Mouse (Mus musculus): Measurements from ENCODE around the gene Marcksl1.

Marcksl1 gene

GRCm38 (mm10) chr4:129513086-129513767 is at the start of gene Marcksl1:
Gene Marcksl1 (plus strand): TSS chr4:129513581.
- peak; percentile 82 for DNase-seq (ENCODE audit: low read depth, low spot score)

DNA sequence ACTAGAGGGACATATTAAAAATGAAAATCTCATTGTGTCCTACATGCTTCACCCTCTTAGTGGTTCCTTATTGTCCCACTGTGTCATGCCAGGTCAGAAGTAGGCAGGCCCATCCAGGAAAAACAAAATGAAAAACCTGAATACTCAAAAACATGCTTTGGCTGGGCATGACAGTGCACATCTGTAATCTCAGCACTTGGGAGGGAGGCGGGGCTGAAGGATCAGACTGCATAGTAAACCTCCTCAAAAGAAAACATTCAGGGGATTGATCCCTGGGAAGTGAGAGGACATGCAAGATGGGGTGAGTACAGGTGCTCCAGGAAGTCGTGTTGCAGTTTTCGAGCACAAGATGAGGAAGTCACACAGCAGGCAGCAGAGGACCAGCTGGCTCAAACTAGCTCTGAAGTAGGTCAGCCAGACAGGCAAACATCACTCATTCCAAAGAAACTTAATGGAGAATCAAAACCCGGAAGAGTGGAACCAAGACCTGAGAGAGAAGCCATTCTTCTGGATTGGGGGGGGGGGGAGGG is 49.0 kb upstream of the Marcksl1 start:
- no peak for DNase-seq (ENCODE audit: low read depth, low spot score)

- no peak for DNase-seq (ENCODE audit: low read depth, low spot score)
These were observed 37.3 kb upstream of the Marcksl1 start for GRCm38 (mm10) chr4:129476047-129476446.

DNA sequence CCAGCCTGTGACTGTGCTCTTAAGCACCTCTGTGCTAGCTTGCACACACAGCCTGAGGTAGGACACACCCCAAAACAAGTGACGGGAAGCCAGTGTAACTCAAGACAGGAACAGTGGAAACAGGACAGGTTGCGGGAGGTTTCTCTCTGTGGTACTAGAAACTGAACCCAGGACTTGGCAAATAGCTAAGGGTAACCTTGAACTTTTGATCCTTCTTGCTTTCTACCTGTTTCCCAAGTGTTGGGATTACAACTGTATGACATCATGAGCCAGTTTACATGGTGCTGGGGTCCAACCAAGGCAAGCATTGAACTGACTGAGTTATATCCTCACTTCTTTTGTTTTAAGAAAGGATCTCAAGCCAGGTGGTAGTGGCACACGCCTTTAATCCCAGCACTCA is 33.5 kb upstream of the Marcksl1 start:
- DNase-seq (ENCODE audit: low read depth, low spot score): no peak

GRCm38 (mm10) chr4:129481090-129481489 is 32.3 kb upstream of the Marcksl1 start:
- DNase-seq (ENCODE audit: low read depth, low spot score): no peak

DNA sequence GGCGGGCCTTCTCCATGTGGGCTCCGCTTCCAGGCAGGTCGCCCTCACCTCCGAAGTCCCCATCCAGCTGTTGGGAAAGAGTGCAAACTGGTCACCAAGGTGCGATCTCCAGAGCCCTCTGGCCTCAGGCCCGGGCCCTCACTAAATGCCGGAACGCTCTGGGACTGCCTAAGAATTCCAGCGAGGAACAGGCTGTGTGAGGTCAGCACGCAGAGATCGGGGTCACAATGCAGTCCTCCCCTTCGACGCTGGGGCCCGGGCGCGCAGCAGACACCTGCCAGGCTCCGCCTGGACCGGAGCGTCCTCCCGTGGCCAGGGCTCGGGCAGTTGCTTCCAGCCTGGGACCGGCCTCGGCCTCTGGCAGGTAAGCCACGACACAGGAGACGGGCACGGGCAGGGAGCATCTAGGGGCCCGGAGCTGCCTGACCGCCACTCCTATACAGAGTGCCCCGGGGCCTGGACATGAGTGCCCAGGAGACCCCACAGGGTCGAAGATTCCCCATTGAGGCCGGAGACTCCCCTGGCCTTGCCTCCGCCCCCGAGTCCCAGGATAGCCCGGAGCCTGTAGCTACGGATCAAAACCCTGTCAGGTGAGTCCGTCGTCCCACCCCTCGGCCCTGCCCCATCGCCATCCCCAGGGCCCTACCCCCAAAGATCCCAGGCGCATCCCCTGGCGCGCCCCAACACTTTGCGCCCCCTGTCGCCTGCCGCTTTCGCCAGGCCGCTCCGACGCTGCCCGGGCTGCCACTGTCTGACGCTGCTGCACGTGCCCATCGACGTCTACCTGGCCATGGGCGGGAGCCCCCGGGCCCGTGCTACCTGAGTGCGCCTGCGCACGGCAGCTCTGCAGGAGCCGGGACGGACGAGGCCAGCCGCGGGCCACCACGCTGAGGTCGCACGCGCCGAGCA is 22.2 kb upstream of the Marcksl1 start, which contains the start of the genes Tssk3 and Fam229a:
Gene Tssk3, minus strand, starts transcription at position 51 of the 909 bp plus-strand sequence.
Gene Fam229a, plus strand, starts transcription at position 219 of the 909 bp plus-strand sequence.
- no peak for DNase-seq (ENCODE audit: low read depth, low spot score)

DNA sequence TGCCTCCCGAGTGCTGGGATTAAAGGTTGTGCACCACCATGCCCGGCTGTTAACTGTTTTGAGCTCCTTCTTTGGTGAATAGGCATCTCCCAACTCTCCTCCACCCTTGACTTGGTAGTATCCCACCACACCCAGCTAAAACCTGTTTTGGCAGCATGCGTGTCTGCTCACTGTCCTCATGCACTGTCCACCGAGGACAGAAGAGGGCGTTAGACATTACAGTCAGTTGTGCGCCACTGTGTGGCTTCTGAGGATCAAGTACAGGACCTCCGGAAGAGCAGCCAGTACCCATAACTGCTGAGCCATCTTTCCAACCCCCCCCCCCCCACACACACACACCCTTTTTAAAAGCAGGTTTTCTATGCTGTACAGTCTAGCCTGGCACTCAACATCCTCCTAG is 18.7 kb upstream of the Marcksl1 start:
- DNase-seq (ENCODE audit: low read depth, low spot score): no peak

- DNase-seq (ENCODE audit: low read depth, low spot score): no peak
These were observed 17.5 kb upstream of the Marcksl1 start for GRCm38 (mm10) chr4:129495672-129496562.

DNA sequence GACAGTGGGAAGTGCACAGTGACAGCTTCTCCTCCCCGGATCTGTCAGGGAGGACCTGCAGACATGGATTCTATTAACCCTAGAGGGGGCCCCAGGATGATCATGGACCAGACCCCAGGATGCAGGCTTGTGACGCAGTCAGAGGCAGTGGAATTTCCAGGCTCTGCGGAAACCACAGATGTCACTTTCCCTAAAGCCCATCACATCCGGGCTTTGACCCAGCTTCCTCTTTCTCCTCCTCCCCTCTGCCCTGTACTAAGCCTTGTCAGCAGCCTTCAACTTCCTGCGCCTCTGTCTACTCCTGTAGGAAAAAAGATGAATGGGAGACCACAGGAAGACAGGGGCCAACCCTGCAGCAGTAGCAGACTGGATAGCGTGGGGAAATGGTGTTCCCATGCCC is 16.8 kb upstream of the Marcksl1 start:
- DNase-seq (ENCODE audit: low read depth, low spot score): no peak

DNA sequence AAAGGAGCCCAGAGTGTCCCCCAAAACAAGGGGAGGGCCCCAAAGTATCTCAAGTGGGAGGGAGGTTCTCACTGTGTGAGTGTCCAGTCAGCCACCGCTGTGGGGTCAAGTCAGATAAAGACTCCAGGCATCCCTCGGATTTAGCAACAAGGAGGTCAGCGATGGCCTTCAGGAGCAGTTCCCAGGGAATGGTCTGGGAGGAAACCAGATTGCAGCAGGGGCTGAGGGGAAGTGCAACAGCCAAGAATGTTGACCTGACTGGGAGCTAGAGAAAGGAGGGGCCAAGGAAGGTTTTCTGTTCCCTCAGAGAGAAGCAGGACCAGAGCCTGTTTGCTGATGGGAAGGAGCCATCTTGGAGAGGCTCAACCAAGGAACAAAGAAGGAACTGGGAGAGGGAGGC is 14.4 kb upstream of the Marcksl1 start:
- no peak for DNase-seq (ENCODE audit: low read depth, low spot score)

DNA sequence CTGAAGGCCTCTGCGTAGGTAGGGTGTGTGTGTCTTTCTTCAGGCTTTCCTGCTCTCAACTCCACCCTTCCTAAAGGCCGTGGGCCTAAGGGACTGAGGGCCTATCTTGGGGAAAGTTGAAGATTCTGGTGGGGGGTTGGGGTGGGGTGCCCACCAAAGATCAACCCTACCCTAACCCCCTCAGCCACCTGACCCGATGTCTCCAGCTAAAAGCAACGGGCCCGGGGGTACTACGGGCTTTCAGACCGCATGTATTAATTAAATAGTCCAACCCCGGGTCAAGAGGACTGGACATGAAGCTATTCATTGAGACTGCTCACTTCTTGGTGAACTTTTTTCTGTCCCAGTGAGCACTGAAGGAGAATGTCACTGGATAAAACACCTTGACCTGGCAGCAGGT is 13.4 kb upstream of the Marcksl1 start:
- no peak for DNase-seq (ENCODE audit: low read depth, low spot score)

- DNase-seq (ENCODE audit: low read depth, low spot score): peak; percentile 82
These were observed 12.5 kb upstream of the Marcksl1 start for GRCm38 (mm10) chr4:129500607-129501566.

- DNase-seq (ENCODE audit: low read depth, low spot score): no peak
These were observed 11.0 kb upstream of the Marcksl1 start for GRCm38 (mm10) chr4:129502327-129502888.

- DNase-seq (ENCODE audit: low read depth, low spot score): no peak
These were observed 10.4 kb upstream of the Marcksl1 start for GRCm38 (mm10) chr4:129502901-129503444.

DNA sequence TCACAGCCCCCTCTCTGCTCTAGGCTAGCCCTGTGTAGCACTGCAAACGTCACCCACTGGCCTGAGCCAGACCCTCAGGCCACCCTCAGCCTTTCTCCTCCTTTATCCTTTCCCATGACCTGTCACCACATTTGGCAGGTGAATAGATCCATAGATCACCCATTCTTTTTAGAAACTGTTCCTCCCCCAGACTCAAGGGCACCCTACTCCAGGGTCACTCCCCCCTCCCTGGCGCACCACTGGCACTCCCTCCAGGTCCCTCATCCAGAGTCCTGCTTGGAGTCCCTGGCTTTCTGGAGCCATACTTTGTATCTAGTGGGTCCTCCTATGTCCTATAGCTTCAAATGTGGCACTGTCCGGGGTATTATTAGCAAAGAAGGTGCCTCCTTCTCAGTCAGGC is 7.9 kb upstream of the Marcksl1 start:
- DNase-seq (ENCODE audit: low read depth, low spot score): no peak

- no peak for DNase-seq (ENCODE audit: low read depth, low spot score)
These were observed 5.7 kb upstream of the Marcksl1 start for GRCm38 (mm10) chr4:129507434-129508236.

DNA sequence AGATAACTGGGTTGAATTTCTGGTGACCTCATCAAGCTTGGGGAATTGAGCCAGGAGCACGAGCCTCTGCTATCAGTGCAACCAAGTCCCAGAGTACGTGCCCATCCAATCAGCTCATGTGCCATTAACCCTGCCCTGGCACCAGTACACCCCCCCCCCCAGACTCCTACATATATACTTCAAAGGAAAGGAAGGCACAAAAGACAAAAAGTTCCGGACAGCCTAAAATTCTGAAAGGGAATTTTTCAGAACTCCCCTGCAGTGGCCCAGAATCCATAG is 5.2 kb upstream of the Marcksl1 start:
- no peak for DNase-seq (ENCODE audit: low read depth, low spot score)

GRCm38 (mm10) chr4:129508834-129509600 is 4.4 kb upstream of the Marcksl1 start:
- no peak for DNase-seq (ENCODE audit: low read depth, low spot score)

All from forelimb bud, embryonic 11.5 days (tissue).